Comparison of ENCODE assay signal across 24 mouse cellular contexts in genomic region chr6:16213635-16214034, GRCm38 (mm10).
DNase-seq lines count a peak whose midpoint lies in the region; ATAC-seq and TF ChIP-seq lines count a peak whose summit lies in the region.
"Had no signal": no experiment of that assay in that cellular context is flagged by ENCODE, and none has a peak within 500 bp of the region (broad histone marks: within the 10 kb centered on the region; RNA-seq: fewer than 3 reads in every experiment).

No protein-coding gene starts in this region.

- no peak overlapping the region for H3K4me3 ChIP-seq in hindbrain, embryonic 11.5 days (ENCODE audit: low read depth, low read length)
- H3K4me3 ChIP-seq in hindbrain, postnatal 0 days (ENCODE audit: low read length) = no peak overlapping the region
- no peak overlapping the region for H3K4me3 ChIP-seq in embryonic facial prominence, embryonic 10.5 days
- no peak overlapping the region for H3K4me3 ChIP-seq in midbrain, embryonic 13.5 days (replicated peaks)
- no peak overlapping the region for H3K4me3 ChIP-seq in heart, adult 2 months
- H3K4me3 ChIP-seq in liver, postnatal 0 days (ENCODE audit: low read depth, low read length) = no peak overlapping the region
- H3K4me3 ChIP-seq: forebrain, embryonic 10.5 days; heart, embryonic 10.5 days; intestine, embryonic 15.5 days; neural tube, embryonic 13.5 days had no signal

- no peaks in the 10 kb centered on the region for H3K9me3 ChIP-seq in hindbrain, embryonic 11.5 days (ENCODE audit: control insufficient read depth, low read length)
- no peaks in the 10 kb centered on the region for H3K9me3 ChIP-seq in hindbrain, postnatal 0 days (ENCODE audit: low read length)
- H3K9me3 ChIP-seq in embryonic facial prominence, embryonic 10.5 days = no peaks in the 10 kb centered on the region
- no peaks in the 10 kb centered on the region for H3K9me3 ChIP-seq in midbrain, embryonic 13.5 days
- H3K9me3 ChIP-seq in liver, postnatal 0 days (ENCODE audit: low read length) = no peaks in the 10 kb centered on the region
- H3K9me3 ChIP-seq: forebrain, embryonic 10.5 days; G1E; heart, embryonic 10.5 days; intestine, embryonic 15.5 days; neural tube, embryonic 13.5 days had no signal

- TF ChIP-seq CTCF in hindbrain, postnatal 0 days (IDR thresholded peaks at IDR 0.05; ENCODE audit: low read depth) = no peak
- no peak for TF ChIP-seq CTCF in heart, adult 2 months (IDR thresholded peaks at IDR 0.05)
- no peak for TF ChIP-seq CTCF in liver, postnatal 0 days (IDR thresholded peaks at IDR 0.05; ENCODE audit: low read depth)

- intact Hi-C loops in heart, adult 2 months (cut with DNase I) = no loop called here

- DNase-seq in hindbrain, embryonic 11.5 days (ENCODE audit: low spot score) = peak; percentile 7
- DNase-seq in hindbrain, postnatal 0 days (ENCODE audit: low spot score) = no peak
- DNase-seq in brain, adult 2 months (ENCODE audit: low read depth, low spot score) = peak; percentile 7
- no peak for DNase-seq in embryonic facial prominence, embryonic 10.5 days (ENCODE audit: low spot score)
- no peak for DNase-seq in heart, adult 2 months
- no peak for DNase-seq in liver, postnatal 0 days
- DNase-seq: B cell, adult 2 months; cerebellum, adult 18-20 months; cerebellum, postnatal 25 days; kidney, adult 8-10 months; kidney, postnatal 10 days; lung, adult 18-20 months; lung, postnatal 10 days; thymus, adult 2 months; thymus, postnatal 4 days had no signal

- no peaks in the 10 kb centered on the region for H3K36me3 ChIP-seq in hindbrain, embryonic 11.5 days (ENCODE audit: control insufficient read depth, insufficient read depth, low read length)
- H3K36me3 ChIP-seq in hindbrain, postnatal 0 days (ENCODE audit: insufficient read depth, low read length) = no peaks in the 10 kb centered on the region
- no peaks in the 10 kb centered on the region for H3K36me3 ChIP-seq in embryonic facial prominence, embryonic 10.5 days (replicated peaks)
- no peaks in the 10 kb centered on the region for H3K36me3 ChIP-seq in midbrain, embryonic 13.5 days
- no peaks in the 10 kb centered on the region for H3K36me3 ChIP-seq in heart, adult 2 months (ENCODE audit: control insufficient read depth, insufficient read depth, low read length)
- H3K36me3 ChIP-seq in liver, postnatal 0 days (replicated peaks; ENCODE audit: insufficient read depth, low read length) = no peaks in the 10 kb centered on the region
- H3K36me3 ChIP-seq: forebrain, embryonic 10.5 days; G1E; heart, embryonic 10.5 days; intestine, embryonic 15.5 days; neural tube, embryonic 13.5 days had no signal

- no peaks in the 10 kb centered on the region for H3K4me1 ChIP-seq in hindbrain, embryonic 11.5 days (replicated peaks; ENCODE audit: control insufficient read depth, insufficient read depth, low read length)
- no peaks in the 10 kb centered on the region for H3K4me1 ChIP-seq in hindbrain, postnatal 0 days (ENCODE audit: insufficient read depth, low read length)
- peaks cover 12% of the 10 kb centered on the region for H3K4me1 ChIP-seq in embryonic facial prominence, embryonic 10.5 days
- peaks cover 13% of the 10 kb centered on the region for H3K4me1 ChIP-seq in midbrain, embryonic 13.5 days (replicated peaks)
- no peaks in the 10 kb centered on the region for H3K4me1 ChIP-seq in heart, adult 2 months (ENCODE audit: control insufficient read depth, insufficient read depth, low read length)
- no peaks in the 10 kb centered on the region for H3K4me1 ChIP-seq in liver, postnatal 0 days (ENCODE audit: insufficient read depth)
- H3K4me1 ChIP-seq: heart, embryonic 10.5 days; intestine, embryonic 15.5 days had no signal

- ATAC-seq in hindbrain, embryonic 11.5 days (ENCODE audit: low FRiP score) = peak; percentile 78
- ATAC-seq in hindbrain, postnatal 0 days = no peak
- ATAC-seq in midbrain, embryonic 13.5 days = peak; percentile 71
- ATAC-seq in liver, postnatal 0 days = no peak
- ATAC-seq: intestine, embryonic 15.5 days; Patski had no signal

- H3K79me2 ChIP-seq in heart, adult 2 months (replicated peaks; ENCODE audit: control insufficient read depth, insufficient read depth, low read length) = no peaks in the 10 kb centered on the region

- no peak overlapping the region for H3K9ac ChIP-seq in hindbrain, embryonic 11.5 days (ENCODE audit: low read depth, low read length)
- H3K9ac ChIP-seq in hindbrain, postnatal 0 days (replicated peaks; ENCODE audit: low read length) = no peak overlapping the region
- no peak overlapping the region for H3K9ac ChIP-seq in midbrain, embryonic 13.5 days (replicated peaks)
- H3K9ac ChIP-seq in heart, adult 2 months (ENCODE audit: low read depth, low read length) = no peak overlapping the region
- no peak overlapping the region for H3K9ac ChIP-seq in liver, postnatal 0 days (replicated peaks)
- H3K9ac ChIP-seq: intestine, embryonic 15.5 days; neural tube, embryonic 13.5 days had no signal

- no peak for TF ChIP-seq EP300 in heart, adult 2 months (IDR thresholded peaks at IDR 0.05; ENCODE audit: insufficient read depth, low read depth, low read length)
- TF ChIP-seq EP300 in liver, postnatal 0 days (IDR thresholded peaks at IDR 0.05; ENCODE audit: low read depth) = no peak

- TF ChIP-seq POLR2A in heart, adult 2 months (IDR thresholded peaks at IDR 0.05; ENCODE audit: insufficient read depth, low read depth, low read length) = no peak

- no peak overlapping the region for H3K4me2 ChIP-seq in hindbrain, embryonic 11.5 days (replicated peaks; ENCODE audit: low read depth, low read length)
- H3K4me2 ChIP-seq in hindbrain, postnatal 0 days (ENCODE audit: low read depth, low read length) = no peak overlapping the region
- no peak overlapping the region for H3K4me2 ChIP-seq in midbrain, embryonic 13.5 days (replicated peaks)
- no peak overlapping the region for H3K4me2 ChIP-seq in liver, postnatal 0 days (ENCODE audit: low read depth, low read length)
- H3K4me2 ChIP-seq: intestine, embryonic 15.5 days; liver, embryonic 11.5 days; neural tube, embryonic 13.5 days had no signal

- H3K27ac ChIP-seq in hindbrain, embryonic 11.5 days (ENCODE audit: low read depth, low read length) = no peak overlapping the region
- no peak overlapping the region for H3K27ac ChIP-seq in hindbrain, postnatal 0 days
- H3K27ac ChIP-seq in embryonic facial prominence, embryonic 10.5 days (replicated peaks) = 0 out of 2 replicates have a peak overlapping the region, but pooled peaks have one; percentile 40
- no peak overlapping the region for H3K27ac ChIP-seq in midbrain, embryonic 13.5 days
- no peak overlapping the region for H3K27ac ChIP-seq in heart, adult 2 months
- no peak overlapping the region for H3K27ac ChIP-seq in liver, postnatal 0 days (ENCODE audit: low read depth)
- H3K27ac ChIP-seq: forebrain, embryonic 10.5 days; heart, embryonic 10.5 days; intestine, embryonic 15.5 days; neural tube, embryonic 13.5 days had no signal

- WGBS in hindbrain, embryonic 11.5 days = 54% methylated on average over 4 of the region's 4 CpGs
- 43% methylated on average over 4 of the region's 4 CpGs for WGBS in hindbrain, postnatal 0 days
- 84% methylated on average over 4 of the region's 4 CpGs for WGBS in embryonic facial prominence, embryonic 10.5 days
- 42% methylated on average over 4 of the region's 4 CpGs for WGBS in midbrain, embryonic 13.5 days
- WGBS in heart, adult 2 months = 81% methylated on average over 4 of the region's 4 CpGs
- 75% methylated on average over 4 of the region's 4 CpGs for WGBS in liver, postnatal 0 days (ENCODE audit: insufficient replicate concordance)

- H3K27me3 ChIP-seq in hindbrain, embryonic 11.5 days (ENCODE audit: control insufficient read depth, insufficient read depth, low read length) = no peaks in the 10 kb centered on the region
- H3K27me3 ChIP-seq in hindbrain, postnatal 0 days (ENCODE audit: insufficient read depth, low read length) = no peaks in the 10 kb centered on the region
- no peaks in the 10 kb centered on the region for H3K27me3 ChIP-seq in embryonic facial prominence, embryonic 10.5 days (replicated peaks; ENCODE audit: low read depth, poor library complexity, severe bottlenecking)
- H3K27me3 ChIP-seq in midbrain, embryonic 13.5 days = no peaks in the 10 kb centered on the region
- H3K27me3 ChIP-seq in heart, adult 2 months (ENCODE audit: control insufficient read depth, insufficient read depth, low read length) = no peaks in the 10 kb centered on the region
- H3K27me3 ChIP-seq in liver, postnatal 0 days (ENCODE audit: insufficient read depth, low read length) = no peaks in the 10 kb centered on the region
- H3K27me3 ChIP-seq: CH12.LX; intestine, embryonic 15.5 days had no signal

Comparison
In these comparisons a context has a peak if more than half of its experiments do, and no peak if none do; other contexts are left out.
1. ATAC-seq: peak in hindbrain, embryonic 11.5 days (single experiment) and midbrain, embryonic 13.5 days (single experiment); none in hindbrain, postnatal 0 days (single experiment) and liver, postnatal 0 days (single experiment).
2. DNase-seq: peak in hindbrain, embryonic 11.5 days (single experiment) and brain, adult 2 months (single experiment); none in hindbrain, postnatal 0 days (single experiment), embryonic facial prominence, embryonic 10.5 days (single experiment), heart, adult 2 months (0 of 2) and liver, postnatal 0 days (single experiment).